Mouse (Mus musculus) E14TG2a.4 (cell line): ENCODE data around the gene Oxct1.

Source experiments
- H3K27me3 ChIP-seq: 2 replicates; pipeline ENCODE4 v1.6.1; 2014; ENCODE audit warnings: low read length, control low read depth; ENCODE audit not compliant: insufficient read depth
- H3K36me3 ChIP-seq: 2 replicates; pipeline ENCODE4 v1.6.1; 2014; ENCODE audit warnings: low read length, control low read depth; ENCODE audit not compliant: insufficient read depth
- H3K4me1 ChIP-seq: replicated peaks from 2 replicates; pipeline ENCODE4 v1.6.1; 2014; ENCODE audit warnings: low read depth, low read length, control low read depth
- H3K4me3 ChIP-seq: replicated peaks from 2 replicates; pipeline ENCODE4 v1.5.1; 2014; ENCODE audit warnings: mild to moderate bottlenecking, low read length
- H3K9me3 ChIP-seq: 2 replicates; pipeline ENCODE4 v1.6.1; 2014; ENCODE audit warnings: low read length, control low read depth
- CTCF ChIP-seq: conservative IDR thresholded peaks from 2 replicates; pipeline ENCODE4 v1.5.1; 2014; ENCODE audit warnings: low read length
- NANOG ChIP-seq: IDR thresholded peaks from 2 replicates; pipeline ENCODE4 v1.6.1; 2014; ENCODE audit warnings: borderline replicate concordance, low read length, mixed read lengths
- POU5F1 ChIP-seq: IDR thresholded peaks from 2 replicates; pipeline ENCODE4 v1.6.1; 2014; ENCODE audit warnings: low read length, borderline replicate concordance

The Oxct1 gene

GRCm38 (mm10) chr15:4056627-4057026 lies 30.4 kb downstream of the Oxct1 start:
- TF ChIP-seq POU5F1 (no peak), CTCF (peak; percentile 22)
- no peaks in the 10 kb centered on the region for H3K27me3 ChIP-seq

GRCm38 (mm10) chr15:4063574-4063973 lies 37.4 kb downstream of the Oxct1 start:
- Histone ChIP-seq H3K4me1 (no peaks in the 10 kb centered on the region), H3K9me3 (no peaks in the 10 kb centered on the region), H3K27me3 (no peaks in the 10 kb centered on the region), H3K36me3 (peaks cover 5% of the 10 kb centered on the region), H3K4me3 (no peak overlapping the region)
- TF ChIP-seq CTCF (no peak), POU5F1 (no peak), NANOG (no peak)

More at GRCm38 (mm10) chr15:4056627-4057026, 30.4 kb downstream of the Oxct1 start:
- no peaks in the 10 kb centered on the region for H3K4me1 ChIP-seq
- no peaks in the 10 kb centered on the region for H3K9me3 ChIP-seq
- H3K4me3 ChIP-seq = no peak overlapping the region
- peaks cover 16% of the 10 kb centered on the region for H3K36me3 ChIP-seq

GRCm38 (mm10) chr15:4064013-4064412 lies 37.8 kb downstream of the Oxct1 start:
- peaks cover 5% of the 10 kb centered on the region for H3K36me3 ChIP-seq
- no peak for TF ChIP-seq POU5F1
- no peak for TF ChIP-seq NANOG
- no peak for TF ChIP-seq CTCF
- no peaks in the 10 kb centered on the region for H3K27me3 ChIP-seq
- H3K9me3 ChIP-seq = no peaks in the 10 kb centered on the region
- no peak overlapping the region for H3K4me3 ChIP-seq
- H3K4me1 ChIP-seq = no peaks in the 10 kb centered on the region

GRCm38 (mm10) chr15:4064694-4065093 lies 38.5 kb downstream of the Oxct1 start:
- Histone ChIP-seq H3K4me1 (no peaks in the 10 kb centered on the region), H3K36me3 (peaks cover 5% of the 10 kb centered on the region), H3K4me3 (no peak overlapping the region), H3K27me3 (no peaks in the 10 kb centered on the region), H3K9me3 (no peaks in the 10 kb centered on the region)
- TF ChIP-seq CTCF (no peak), POU5F1 (no peak), NANOG (no peak)

- no peaks in the 10 kb centered on the region for H3K9me3 ChIP-seq
Measured at GRCm38 (mm10) chr15:4067273-4067990, 41.2 kb downstream of the Oxct1 start.

GRCm38 (mm10) chr15:4077978-4078377 lies 51.8 kb downstream of the Oxct1 start:
- no peak overlapping the region for H3K4me3 ChIP-seq
- H3K4me1 ChIP-seq = no peaks in the 10 kb centered on the region
- peaks cover 30% of the 10 kb centered on the region for H3K9me3 ChIP-seq
- 0 out of 2 replicates have a peak, but pooled peaks cover 6% of the 10 kb centered on the region for H3K36me3 ChIP-seq
- no peaks in the 10 kb centered on the region for H3K27me3 ChIP-seq
- TF ChIP-seq POU5F1 (no peak), CTCF (no peak)

More at GRCm38 (mm10) chr15:4067273-4067990, 41.2 kb downstream of the Oxct1 start:
- Histone ChIP-seq H3K4me1 (no peaks in the 10 kb centered on the region), H3K36me3 (no peaks in the 10 kb centered on the region), H3K4me3 (no peak overlapping the region), H3K27me3 (no peaks in the 10 kb centered on the region)
- TF ChIP-seq CTCF (no peak), POU5F1 (no peak), NANOG (no peak)

- no peak overlapping the region for H3K4me3 ChIP-seq
- H3K9me3 ChIP-seq = peaks cover 30% of the 10 kb centered on the region
- no peaks in the 10 kb centered on the region for H3K27me3 ChIP-seq
- TF ChIP-seq CTCF (no peak), NANOG (no peak), POU5F1 (no peak)
- 0 out of 2 replicates have a peak, but pooled peaks cover 6% of the 10 kb centered on the region for H3K36me3 ChIP-seq
- no peaks in the 10 kb centered on the region for H3K4me1 ChIP-seq
Measured at GRCm38 (mm10) chr15:4078785-4079184, 52.6 kb downstream of the Oxct1 start.

GRCm38 (mm10) chr15:4079425-4080189 lies 53.4 kb downstream of the Oxct1 start:
- Histone ChIP-seq H3K36me3 (0 out of 2 replicates have a peak, but pooled peaks cover 6% of the 10 kb centered on the region), H3K4me1 (no peaks in the 10 kb centered on the region), H3K27me3 (no peaks in the 10 kb centered on the region), H3K4me3 (no peak overlapping the region), H3K9me3 (peaks cover 30% of the 10 kb centered on the region)
- TF ChIP-seq POU5F1 = no peak
- no peak for TF ChIP-seq NANOG
- no peak for TF ChIP-seq CTCF
